Mouse (Mus musculus) liver, adult 2 months (tissue): ENCODE measurements around the gene Fhl3. TPM values are rescaled to one million over a fixed set of nuclear protein-coding genes. Genes with fewer than 3 reads are reported as not detected.
A peak's percentile ranks its signal among the peaks of the same experiment; 100 is the strongest.

Experiments used
- DNase-seq: peaks from one replicate; pipeline ENCODE4 v3.0.0-alpha.2; 2011; ENCODE audit warnings: low read depth, low spot score; ENCODE audit errors: extremely low read depth
- H3K27ac ChIP-seq: fragments of 200-500 bp; replicated peaks from 2 replicates; pipeline ENCODE4 v1.5.1; 2012; ENCODE audit warnings: low read depth, mild to moderate bottlenecking, control low read depth, inconsistent platforms, low read length; ENCODE audit not compliant: insufficient read depth
- H3K27me3 ChIP-seq: fragments of 200-500 bp; 2 replicates; pipeline ENCODE4 v1.6.1; 2012; ENCODE audit warnings: mild to moderate bottlenecking, moderate library complexity, low read length, inconsistent platforms; ENCODE audit not compliant: control insufficient read depth, insufficient read depth
- H3K36me3 ChIP-seq: fragments of 200-500 bp; 2 replicates; pipeline ENCODE4 v1.6.1; 2012; ENCODE audit warnings: low read length, inconsistent platforms; ENCODE audit not compliant: control insufficient read depth, insufficient read depth
- H3K4me1 ChIP-seq: fragments of 200-500 bp; 2 replicates; pipeline ENCODE4 v1.6.1; 2011; ENCODE audit warnings: low read length; ENCODE audit not compliant: control insufficient read depth, insufficient read depth
- H3K4me3 ChIP-seq: fragments of 200-500 bp; 2 replicates; pipeline ENCODE4 v1.5.1; 2011; ENCODE audit warnings: low read depth, mild to moderate bottlenecking, control low read depth, low read length, moderate library complexity; ENCODE audit not compliant: insufficient read depth
- H3K79me2 ChIP-seq: fragments of 200-500 bp; 2 replicates; pipeline ENCODE4 v1.6.1; 2012; ENCODE audit warnings: inconsistent platforms, mild to moderate bottlenecking, low read length, moderate library complexity; ENCODE audit not compliant: control insufficient read depth, insufficient read depth
- H3K9ac ChIP-seq: fragments of 200-500 bp; 2 replicates; pipeline ENCODE4 v1.6.1; 2012; ENCODE audit warnings: low read depth, mild to moderate bottlenecking, control low read depth, inconsistent platforms, low read length
- CTCF ChIP-seq: fragments of 200-500 bp; IDR thresholded peaks from 2 replicates; pipeline ENCODE4 v1.5.1; 2011; ENCODE audit warnings: low read depth, low read length, control low read depth
- POLR2A ChIP-seq: fragments of 200-500 bp; IDR thresholded peaks from 2 replicates; pipeline ENCODE4 v1.6.1; 2011; ENCODE audit warnings: low read length, control low read depth; ENCODE audit not compliant: insufficient read depth; ENCODE audit errors: extremely low read depth
- WGBS: fragments of 180-500 bp; shearing (Covaris S2); methylation state at CpG from one replicate; pipeline ENCODE4 v1.1.7; 2018; 5-methylcytosine and 5-hydroxymethylcytosine counted together
- polyA plus RNA-seq: library from polyadenylated mRNA; depleted of rRNA; stranded (reverse); fragments of >200 nt; gene quantifications from 2 replicates; pipeline ENCODE4 v1.2.3, GENCODE M21; 2012
- total RNA-seq: library from RNA; depleted of rRNA; stranded (reverse); fragments of >200 nt; gene quantifications from 2 replicates; pipeline ENCODE4 v1.2.3, GENCODE M21; 2014

Gene Fhl3
- total and polyA plus RNA-seq, 2 experiments: 0.28 to 1.5 TPM

- Histone ChIP-seq H3K9ac (no peak overlapping the region), H3K27ac (no peak overlapping the region), H3K79me2 (no peaks in the 10 kb centered on the region), H3K36me3 (no peaks in the 10 kb centered on the region), H3K27me3 (peaks cover 10% of the 10 kb centered on the region; the same call in 1 of the 2 replicates), H3K4me1 (no peaks in the 10 kb centered on the region), H3K4me3 (no peak overlapping the region)
- no peak for DNase-seq
- TF ChIP-seq POLR2A (no peak), CTCF (no peak)
- 76% methylated on average over 15 of the region's 15 CpGs for WGBS
Measured at GRCm38 (mm10) chr4:124664604-124665003, 35.9 kb upstream of the Fhl3 start.

- Histone ChIP-seq H3K4me1 (no peaks in the 10 kb centered on the region), H3K36me3 (no peaks in the 10 kb centered on the region), H3K4me3 (no peak overlapping the region), H3K79me2 (no peaks in the 10 kb centered on the region), H3K27me3 (no peaks in the 10 kb centered on the region), H3K9ac (no peak overlapping the region), H3K27ac (no peak overlapping the region)
- no peak for TF ChIP-seq CTCF
- no peak for TF ChIP-seq POLR2A
- DNase-seq: no peak
- WGBS: 63% methylated on average over 14 of the region's 14 CpGs
Measured at GRCm38 (mm10) chr4:124667476-124668033, 32.9 kb upstream of the Fhl3 start.

GRCm38 (mm10) chr4:124668078-124668477, 32.4 kb upstream of the Fhl3 start:
- Histone ChIP-seq H3K4me3 (no peak overlapping the region), H3K79me2 (no peaks in the 10 kb centered on the region), H3K27me3 (no peaks in the 10 kb centered on the region), H3K27ac (no peak overlapping the region), H3K9ac (no peak overlapping the region), H3K36me3 (no peaks in the 10 kb centered on the region), H3K4me1 (no peaks in the 10 kb centered on the region)
- TF ChIP-seq POLR2A (no peak), CTCF (no peak)
- WGBS: 61% methylated on average over 8 of the region's 8 CpGs
- DNase-seq: no peak

- no peak overlapping the region for H3K9ac ChIP-seq
- no peaks in the 10 kb centered on the region for H3K4me1 ChIP-seq
- no peaks in the 10 kb centered on the region for H3K27me3 ChIP-seq
- 25% methylated on average over 8 of the region's 8 CpGs for WGBS
- peak; percentile 19 for DNase-seq
- H3K79me2 ChIP-seq: no peaks in the 10 kb centered on the region
- no peak overlapping the region for H3K4me3 ChIP-seq
- no peak overlapping the region for H3K27ac ChIP-seq
- no peak for TF ChIP-seq POLR2A
- no peak for TF ChIP-seq CTCF
- H3K36me3 ChIP-seq: no peaks in the 10 kb centered on the region
Measured at GRCm38 (mm10) chr4:124670232-124670631, 30.3 kb upstream of the Fhl3 start.

DNA sequence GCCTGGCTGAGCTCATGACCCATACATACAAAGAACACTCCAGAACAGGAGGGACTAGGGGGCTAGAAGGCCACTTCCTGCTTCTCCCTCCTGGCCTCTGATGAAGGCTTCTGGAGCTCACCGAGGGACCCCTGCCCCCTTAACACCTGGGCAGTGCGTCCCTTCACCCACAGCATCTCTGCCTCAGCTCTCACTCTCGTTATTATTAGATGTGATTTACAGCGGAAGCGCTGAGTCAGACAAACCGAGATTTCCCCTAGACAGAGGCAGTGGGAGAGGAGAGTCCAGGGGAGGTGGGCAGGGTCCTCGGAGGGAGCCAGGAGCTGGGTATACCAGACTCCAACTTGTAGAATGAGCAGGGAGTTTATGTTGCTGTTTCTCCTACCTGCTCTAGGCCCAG, 28.9 kb upstream of the Fhl3 start:
- no peak for DNase-seq
- Histone ChIP-seq H3K4me1 (no peaks in the 10 kb centered on the region), H3K27ac (no peak overlapping the region), H3K9ac (no peak overlapping the region), H3K36me3 (no peaks in the 10 kb centered on the region), H3K79me2 (no peaks in the 10 kb centered on the region), H3K27me3 (no peaks in the 10 kb centered on the region), H3K4me3 (no peak overlapping the region)
- TF ChIP-seq CTCF (no peak), POLR2A (no peak)
- 51% methylated on average over 7 of the region's 7 CpGs for WGBS
